Mouse (Mus musculus) layer of hippocampus, adult 2 months (tissue): ENCODE results near the gene Ino80. TPM values are rescaled to one million over a fixed set of nuclear protein-coding genes. Genes with fewer than 3 reads are reported as not detected.

Source experiments
- DNase-seq, 2 experiments: peaks; one replicate each; pipeline ENCODE4 v3.0.0; 2022; ENCODE audit warnings: low spot score in 2 of 2
- H3K27ac ChIP-seq: fragments of 200-600 bp; 2 replicates; pipeline ENCODE4 v1.8.1; 2022
- H3K4me3 ChIP-seq: fragments of 200-600 bp; 2 replicates; pipeline ENCODE4 v1.8.1; 2022; ENCODE audit warnings: mild to moderate bottlenecking
- CTCF ChIP-seq: fragments of 200-600 bp; conservative IDR thresholded peaks from 2 replicates; pipeline ENCODE4 v1.8.1; 2022; ENCODE audit warnings: antibody characterized with exemption, mild to moderate bottlenecking, moderate library complexity
- total RNA-seq, 2 experiments: library from RNA; stranded (reverse); gene quantifications; 2 replicates each; pipeline ENCODE4 v1.2.3; 2021

Ino80 gene
- total RNA-seq, 2 experiments from 2014 or later: 21.0 to 21.6 TPM

DNA sequence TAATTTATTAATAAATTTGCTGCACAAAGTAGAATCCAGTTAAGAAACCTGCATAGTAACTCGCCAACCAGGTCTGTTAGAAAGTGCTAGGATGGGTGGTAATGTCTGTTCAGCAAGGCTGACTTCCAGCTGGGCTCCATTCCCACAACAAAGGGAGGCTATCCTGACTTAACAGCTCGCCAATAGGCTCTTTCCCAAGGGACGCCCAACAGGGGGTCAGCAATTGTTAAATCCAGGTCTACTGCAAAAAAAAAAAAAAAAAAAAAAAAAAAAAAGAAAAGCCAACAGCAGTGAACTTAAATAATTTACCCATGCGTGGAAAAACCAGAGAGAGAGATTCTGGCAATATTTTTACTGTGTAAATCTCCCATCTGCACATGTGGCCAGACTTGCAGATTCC, 9.0 kb upstream of the Ino80 start:
- Histone ChIP-seq H3K27ac (no peak overlapping the region), H3K4me3 (no peak overlapping the region)
- no peak for TF ChIP-seq CTCF
- no peak for DNase-seq

GRCm38 (mm10) chr2:119482307-119482706, 4.8 kb upstream of the Ino80 start:
- no peak for DNase-seq
- Histone ChIP-seq H3K27ac (no peak overlapping the region), H3K4me3 (no peak overlapping the region)
- TF ChIP-seq CTCF: no peak

GRCm38 (mm10) chr2:119478397-119478749, 886 bp upstream of the Ino80 start:
- Histone ChIP-seq H3K4me3 (peak overlapping the region; percentile 96), H3K27ac (peak overlapping the region; percentile 100)
- DNase-seq: no peak
- TF ChIP-seq CTCF: no peak

GRCm38 (mm10) chr2:119476621-119477391, 681 bp downstream of the Ino80 start:
- TF ChIP-seq CTCF: peak; percentile 66
- H3K27ac ChIP-seq: peak overlapping the region; percentile 100
- peak overlapping the region; percentile 96 for H3K4me3 ChIP-seq
- peak; percentile 35 to 46 for DNase-seq

DNA sequence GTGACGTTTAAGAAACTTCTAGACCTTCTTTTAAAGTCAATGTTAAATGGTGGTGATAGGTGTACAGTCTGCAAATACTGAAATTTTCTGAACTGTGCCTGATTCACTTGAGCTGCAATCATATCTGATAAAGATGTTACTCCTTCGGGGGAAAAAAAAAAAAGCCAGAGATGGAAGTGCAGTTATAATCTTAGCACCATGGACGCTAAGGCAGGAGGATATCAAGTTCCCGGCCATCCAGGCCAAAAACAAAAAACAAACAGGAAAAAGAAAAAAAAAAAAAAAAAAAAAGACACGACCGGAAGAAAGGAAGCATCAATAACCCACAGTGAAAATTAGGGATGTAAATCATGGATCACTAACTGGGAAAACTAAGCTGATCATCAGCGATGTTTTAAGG, 1.3 kb downstream of the Ino80 start:
- no peak for TF ChIP-seq CTCF
- Histone ChIP-seq H3K27ac (peak overlapping the region; percentile 100; the same call in 1 of the 2 replicates), H3K4me3 (peak overlapping the region; percentile 96)
- DNase-seq: no peak

GRCm38 (mm10) chr2:119463945-119464344, 13.5 kb downstream of the Ino80 start:
- no peak overlapping the region for H3K27ac ChIP-seq
- no peak for DNase-seq
- no peak for TF ChIP-seq CTCF
- no peak overlapping the region for H3K4me3 ChIP-seq

- no peak overlapping the region for H3K27ac ChIP-seq
- no peak for TF ChIP-seq CTCF
- H3K4me3 ChIP-seq: no peak overlapping the region
- no peak for DNase-seq
Observed at GRCm38 (mm10) chr2:119463114-119463775, 14.2 kb downstream of the Ino80 start.

DNA sequence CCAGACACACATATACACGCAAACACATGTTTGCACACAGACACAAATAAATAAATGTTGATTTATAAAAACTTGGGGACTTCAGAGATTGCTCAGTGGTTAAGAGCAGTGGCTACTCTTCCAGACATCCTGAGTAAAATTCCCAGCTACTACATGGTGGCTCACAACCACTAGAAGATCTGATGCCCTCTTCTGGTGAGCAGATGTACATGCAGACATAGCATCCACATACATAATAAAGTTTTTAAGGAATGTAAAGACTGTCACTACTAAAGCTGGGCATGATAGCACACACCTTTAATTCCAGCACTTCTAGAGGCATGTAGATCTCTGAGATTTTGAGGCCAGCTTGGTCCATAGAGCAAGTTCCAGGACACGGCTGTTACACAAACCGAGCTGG, 16.5 kb downstream of the Ino80 start:
- TF ChIP-seq CTCF: peak; percentile 68
- no peak for DNase-seq

GRCm38 (mm10) chr2:119454558-119454957, 22.9 kb downstream of the Ino80 start:
- no peak overlapping the region for H3K27ac ChIP-seq

More for the DNA sequence above, 16.5 kb downstream of the Ino80 start:
- H3K4me3 ChIP-seq: no peak overlapping the region
- no peak overlapping the region for H3K27ac ChIP-seq

GRCm38 (mm10) chr2:119436988-119437387, 40.5 kb downstream of the Ino80 start:
- Histone ChIP-seq H3K4me3 (no peak overlapping the region), H3K27ac (no peak overlapping the region)
- peak; percentile 92 for TF ChIP-seq CTCF
- DNase-seq: peak in 1 of 2 experiments; percentile 21

More at GRCm38 (mm10) chr2:119454558-119454957, 22.9 kb downstream of the Ino80 start:
- TF ChIP-seq CTCF: no peak
- DNase-seq: no peak
- no peak overlapping the region for H3K4me3 ChIP-seq

GRCm38 (mm10) chr2:119436467-119436866, 41.0 kb downstream of the Ino80 start:
- no peak for DNase-seq
- no peak overlapping the region for H3K27ac ChIP-seq
- TF ChIP-seq CTCF: no peak
- no peak overlapping the region for H3K4me3 ChIP-seq

DNA sequence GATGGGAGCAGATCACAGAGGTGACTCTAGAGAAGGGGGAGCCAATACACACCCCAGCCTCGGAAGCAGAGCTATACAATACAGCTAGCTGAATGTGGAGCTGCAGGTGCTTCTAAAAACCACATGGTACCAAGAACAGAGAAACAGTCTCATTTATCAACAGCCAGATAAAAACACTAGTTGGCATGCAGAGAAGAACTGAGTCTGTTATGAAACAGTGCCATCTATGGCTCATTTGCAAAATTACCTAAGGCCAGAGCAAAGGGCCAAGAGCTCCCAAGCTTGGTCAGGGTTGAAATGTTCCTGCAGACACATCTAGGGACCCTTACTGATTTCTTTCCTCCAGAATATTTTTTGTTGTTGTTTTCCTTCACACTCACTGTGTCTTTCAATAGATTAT, 63.7 kb downstream of the Ino80 start:
- TF ChIP-seq CTCF: peak; percentile 92
- Histone ChIP-seq H3K4me3 (no peak overlapping the region), H3K27ac (peak overlapping the region; percentile 63)
- peak; percentile 35 to 47 for DNase-seq

DNA sequence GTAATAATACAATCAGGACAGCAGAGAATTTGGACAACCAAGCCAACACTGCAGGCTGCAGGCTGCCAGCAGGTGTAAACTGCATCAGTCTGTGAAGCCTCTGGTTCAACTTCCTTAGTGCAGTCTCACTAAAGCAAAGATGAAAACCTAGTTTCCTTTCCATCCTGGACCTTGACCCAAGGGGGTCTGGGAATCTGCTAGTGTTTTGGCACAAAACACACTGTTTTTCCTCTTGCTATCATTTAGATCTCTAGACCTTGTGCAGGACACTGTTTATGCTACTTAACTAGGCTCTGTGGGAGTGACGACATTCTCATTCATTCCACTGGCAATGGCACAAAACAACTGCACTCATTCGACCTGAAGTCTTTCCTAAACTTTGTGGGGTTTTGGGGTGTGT, 65.8 kb downstream of the Ino80 start:
- Histone ChIP-seq H3K27ac (peak overlapping the region; percentile 63; the same call in 1 of the 2 replicates), H3K4me3 (no peak overlapping the region)
- DNase-seq: no peak
- no peak for TF ChIP-seq CTCF

- peak overlapping the region; percentile 63 for H3K27ac ChIP-seq
- no peak overlapping the region for H3K4me3 ChIP-seq
- no peak for DNase-seq
- no peak for TF ChIP-seq CTCF
Observed at GRCm38 (mm10) chr2:119411016-119411415, 66.5 kb downstream of the Ino80 start.
